Comparison of ENCODE assay signal across 16 mouse cellular contexts in genomic region chr16:33818413-33819165, GRCm38 (mm10). TPM values are rescaled to one million over a fixed set of nuclear protein-coding genes. Genes with fewer than 3 reads are reported as not detected.
"Had no signal": no experiment of that assay in that cellular context is flagged by ENCODE, and none has a peak within 500 bp of the region (broad histone marks: within the 10 kb centered on the region; RNA-seq: fewer than 3 reads in every experiment).

No protein-coding gene starts in this region.

- H3K9ac ChIP-seq: neural tube, embryonic 13.5 days; neural tube, embryonic 15.5 days; stomach, embryonic 15.5 days had no signal

- H3K4me2 ChIP-seq: neural tube, embryonic 13.5 days; neural tube, embryonic 15.5 days; stomach, embryonic 15.5 days had no signal

- H3K27me3 ChIP-seq: stomach, embryonic 15.5 days had no signal

- DNase-seq: retina, postnatal 1 day; right cerebral cortex, adult 18-20 months; right cerebral cortex, postnatal 14 days; right cerebral cortex, postnatal 25 days; right cerebral cortex, postnatal 4 days; spleen, adult 18-20 months; thymus, adult 18-20 months; thymus, adult 2 months; thymus, postnatal 14 days; thymus, postnatal 25 days; thymus, postnatal 36 days; thymus, postnatal 4 days had no signal

- H3K4me1 ChIP-seq: neural tube, embryonic 13.5 days; neural tube, embryonic 15.5 days; stomach, embryonic 15.5 days had no signal

- H3K4me3 ChIP-seq: neural tube, embryonic 13.5 days; neural tube, embryonic 15.5 days; stomach, embryonic 15.5 days had no signal

- H3K27ac ChIP-seq: neural tube, embryonic 13.5 days; neural tube, embryonic 15.5 days; stomach, embryonic 15.5 days; stomach, postnatal 0 days had no signal

- H3K36me3 ChIP-seq: neural tube, embryonic 13.5 days; neural tube, embryonic 15.5 days; stomach, embryonic 15.5 days had no signal

- H3K9me3 ChIP-seq: neural tube, embryonic 13.5 days; neural tube, embryonic 15.5 days; stomach, embryonic 15.5 days had no signal

RNA-seq across cellular contexts. Expression of gene Muc13, which starts 24.8 kb away (rescaled TPM):
- polyA plus RNA-seq: neural tube, embryonic 13.5 days; neural tube, embryonic 15.5 days had no signal
